Mouse (Mus musculus) right cerebral cortex, adult 2 months (tissue): ENCODE results near the gene Iqcf3.

ENCODE experiments used
- DNase-seq, 2 experiments: peaks; one replicate each; pipeline ENCODE4 v3.0.0; 2021 to 2022; ENCODE audit warnings: low spot score in 2 of 2

Iqcf3 gene

GRCm38 (mm10) chr9:106454071-106454761 is 107.2 kb downstream of the Iqcf3 start:
- DNase-seq, result no peak

DNA sequence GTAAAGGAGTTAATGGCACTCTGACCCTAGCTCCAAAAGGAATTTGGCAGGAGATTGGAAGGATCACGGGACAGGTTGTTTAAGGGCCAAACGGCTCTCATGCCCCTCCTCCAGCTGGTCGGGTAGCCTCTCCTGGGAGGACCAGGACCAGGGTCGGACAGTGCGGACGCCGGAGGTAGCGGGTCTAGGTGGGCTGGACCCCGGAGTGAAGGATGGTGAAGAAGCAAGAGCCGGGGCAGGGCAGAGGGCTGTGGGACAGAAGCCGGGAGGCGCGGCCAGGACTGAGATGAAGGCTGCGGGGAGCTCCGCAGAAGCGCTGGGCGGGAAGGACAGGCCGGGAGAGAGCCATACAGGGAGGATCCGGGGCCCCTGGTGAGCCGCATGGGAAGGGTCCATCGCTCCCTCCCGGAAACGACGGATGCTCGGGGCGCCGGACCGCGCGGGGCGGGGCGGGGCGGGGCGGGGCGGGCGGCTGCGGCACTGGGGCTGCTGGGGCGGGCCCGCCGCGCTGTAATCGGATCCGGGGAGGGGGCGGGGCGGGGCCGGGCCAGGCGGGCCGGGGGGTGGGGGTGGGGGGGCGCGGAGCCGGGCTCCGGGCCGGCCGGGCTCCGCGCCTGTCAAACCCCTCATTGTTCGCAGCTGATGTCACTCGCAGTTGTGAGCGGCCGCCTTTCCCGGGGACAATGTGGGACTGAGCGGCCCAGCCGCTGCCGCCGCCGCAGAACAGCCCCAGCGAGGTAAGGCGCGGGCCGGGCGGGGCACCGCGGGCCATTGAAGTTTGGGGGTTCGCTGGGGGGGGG is 108.0 kb downstream of the Iqcf3 start, which contains the start of gene Pcbp4:
Gene Pcbp4 (plus strand): TSS at position 21 of the 800 bp plus-strand sequence.
- DNase-seq, result peak in 1 of 2 experiments; percentile 46
